ENCODE assay signal across 13 mouse cellular contexts in genomic region chr5:112110306-112110969, GRCm38 (mm10).
DNase-seq lines count a peak whose midpoint lies in the region; ATAC-seq lines count a peak whose summit lies in the region.
"Had no signal": no experiment of that assay in that cellular context is flagged by ENCODE, and none has a peak within 500 bp of the region (broad histone marks: within the 10 kb centered on the region; RNA-seq: fewer than 3 reads in every experiment).

No protein-coding gene starts in this region.

- peak; percentile 12 to 24 for DNase-seq in frontal cortex, postnatal 36 days (ENCODE audit: low spot score in 2 of 2)
- DNase-seq in frontal cortex, postnatal 10 days (ENCODE audit: low spot score in 2 of 2), result no peak
- peak; percentile 68 for DNase-seq in Muller cell, postnatal 12 days (ENCODE audit: inconsistent ontology term)
- peak; percentile 17 to 18 for DNase-seq in left cerebral cortex, postnatal 36 days (ENCODE audit: low spot score in 2 of 2)
- no peak for DNase-seq in kidney, postnatal 14 days
- no peak for DNase-seq in lung, adult 18-20 months
- DNase-seq in spleen, postnatal 4 days (ENCODE audit: low spot score in 2 of 2), result no peak
- DNase-seq: gastrocnemius, postnatal 25 days had no signal

- 8% methylated on average over 22 of the region's 22 CpGs for WGBS in forebrain, embryonic 15.5 days

- intact Hi-C loops in left cerebral cortex, postnatal 36 days (cut with DNase I), result no loop called here

- H3K36me3 ChIP-seq in forebrain, embryonic 15.5 days, result no peaks in the 10 kb centered on the region
- H3K36me3 ChIP-seq: embryonic facial prominence, embryonic 15.5 days; kidney, embryonic 15.5 days; stomach, embryonic 15.5 days had no signal

- H3K27me3 ChIP-seq in forebrain, embryonic 15.5 days, result no peaks in the 10 kb centered on the region
- H3K27me3 ChIP-seq: embryonic facial prominence, embryonic 15.5 days; stomach, embryonic 15.5 days had no signal

- no peak overlapping the region; the same call in 1 of the 2 replicates for H3K9ac ChIP-seq in forebrain, embryonic 15.5 days (replicated peaks)
- H3K9ac ChIP-seq: embryonic facial prominence, embryonic 15.5 days; kidney, embryonic 15.5 days; liver, embryonic 14.5 days; stomach, embryonic 15.5 days had no signal

- no peaks in the 10 kb centered on the region for H3K9me3 ChIP-seq in forebrain, embryonic 15.5 days
- H3K9me3 ChIP-seq: embryonic facial prominence, embryonic 15.5 days; kidney, embryonic 15.5 days; stomach, embryonic 15.5 days had no signal

- H3K4me2 ChIP-seq in forebrain, embryonic 15.5 days (replicated peaks), result no peak overlapping the region
- H3K4me2 ChIP-seq: embryonic facial prominence, embryonic 15.5 days; kidney, embryonic 15.5 days; stomach, embryonic 15.5 days had no signal

- peak; percentile 83 for ATAC-seq in forebrain, embryonic 15.5 days (replicated peaks)

- peak overlapping the region; percentile 76 for H3K27ac ChIP-seq in forebrain, embryonic 15.5 days (replicated peaks)
- H3K27ac ChIP-seq: embryonic facial prominence, embryonic 15.5 days; kidney, embryonic 15.5 days; liver, embryonic 14.5 days; stomach, embryonic 15.5 days had no signal

- H3K4me1 ChIP-seq in forebrain, embryonic 15.5 days, result peaks cover 16% of the 10 kb centered on the region
- H3K4me1 ChIP-seq: embryonic facial prominence, embryonic 15.5 days; kidney, embryonic 15.5 days; stomach, embryonic 15.5 days had no signal

- no peak overlapping the region for H3K4me3 ChIP-seq in forebrain, embryonic 15.5 days
- H3K4me3 ChIP-seq: embryonic facial prominence, embryonic 15.5 days; kidney, embryonic 15.5 days; stomach, embryonic 15.5 days had no signal

Comparison
In these comparisons a context has a peak if more than half of its experiments do, and no peak if none do; other contexts are left out.
1. DNase-seq: peak in frontal cortex, postnatal 36 days (2 of 2), Muller cell, postnatal 12 days (single experiment) and left cerebral cortex, postnatal 36 days (2 of 2); none in frontal cortex, postnatal 10 days (0 of 2), kidney, postnatal 14 days (single experiment), lung, adult 18-20 months (0 of 2) and spleen, postnatal 4 days (0 of 2).